Mouse (Mus musculus) bone marrow, adult 2 months (tissue): ENCODE data around the gene Bcl2l15. TPM values are rescaled to one million over a fixed set of nuclear protein-coding genes. Genes with fewer than 3 reads are reported as not detected.
"Not testable (repeated sequence)": the region's sequence is repeated elsewhere in the genome, so short reads cannot be mapped to it uniquely, and the experiment has no call there.

ENCODE experiments used
- H3K27ac ChIP-seq: fragments of 200-500 bp; 2 replicates; pipeline ENCODE4 v1.5.1; 2012; ENCODE audit warnings: low read depth, mild to moderate bottlenecking, control low read depth, inconsistent platforms, low read length; ENCODE audit not compliant: control insufficient read depth, poor library complexity, insufficient read depth
- H3K4me1 ChIP-seq: fragments of 200-500 bp; 2 replicates; pipeline ENCODE4 v1.6.1; 2011; ENCODE audit warnings: low read length; ENCODE audit not compliant: control insufficient read depth, insufficient read depth
- H3K4me3 ChIP-seq: fragments of 200-500 bp; replicated peaks from 2 replicates; pipeline ENCODE3; 2011; ENCODE audit warnings: mild to moderate bottlenecking, low read depth, low read length, control low read depth; ENCODE audit not compliant: control insufficient read depth
- CTCF ChIP-seq: fragments of 200-500 bp; IDR thresholded peaks from 2 replicates; pipeline ENCODE4 v1.5.1; 2011; ENCODE audit warnings: low read length, control low read depth; ENCODE audit not compliant: control insufficient read depth, insufficient read depth
- POLR2A ChIP-seq: fragments of 200-500 bp; IDR thresholded peaks from 2 replicates; pipeline ENCODE4 v1.6.1; 2011; ENCODE audit warnings: low read depth, mild to moderate bottlenecking, control low read depth, low read length, borderline replicate concordance; ENCODE audit not compliant: control insufficient read depth
- WGBS: fragments of 180-500 bp; shearing (Covaris S2); methylation state at CpG from one replicate; pipeline ENCODE4 v1.1.7; 2018; 5-methylcytosine and 5-hydroxymethylcytosine counted together
- polyA plus RNA-seq: library from polyadenylated mRNA; stranded (reverse); fragments of >200 nt; gene quantifications from 2 replicates; pipeline ENCODE4 v1.2.4, GENCODE M21; 2011; ENCODE audit warnings: low replicate concordance; ENCODE audit not compliant: missing spikeins, insufficient read depth, insufficient read length

Gene Bcl2l15
- polyA plus RNA-seq, 1 experiment = 11.2 TPM

DNA sequence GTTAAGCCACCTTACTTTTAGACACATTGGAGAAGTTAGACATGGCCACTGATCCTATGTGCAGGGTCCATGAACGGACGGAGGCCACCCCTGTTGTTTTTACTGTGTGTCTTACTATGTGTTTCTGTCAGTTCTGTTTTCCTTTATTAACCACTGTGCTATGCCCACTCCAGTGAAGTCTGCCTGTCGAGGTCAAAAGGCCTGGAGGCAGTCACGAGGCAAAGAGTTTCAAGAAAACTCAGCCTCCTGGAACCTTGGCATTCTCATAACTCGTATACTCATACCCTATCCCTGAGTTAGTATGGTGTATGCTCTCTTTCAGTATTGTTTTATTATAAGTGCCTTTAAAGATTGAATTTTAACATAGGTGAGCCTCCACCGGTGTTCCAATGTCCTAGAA lies 7.3 kb downstream of the Bcl2l15 start:
- no peak overlapping the region for H3K27ac ChIP-seq
- peaks cover 3% of the 10 kb centered on the region; the same call in 1 of the 2 replicates for H3K4me1 ChIP-seq
- no peak for TF ChIP-seq POLR2A
- TF ChIP-seq CTCF = no peak
- WGBS = 87% methylated on average over 6 of the region's 6 CpGs
- no peak overlapping the region for H3K4me3 ChIP-seq

DNA sequence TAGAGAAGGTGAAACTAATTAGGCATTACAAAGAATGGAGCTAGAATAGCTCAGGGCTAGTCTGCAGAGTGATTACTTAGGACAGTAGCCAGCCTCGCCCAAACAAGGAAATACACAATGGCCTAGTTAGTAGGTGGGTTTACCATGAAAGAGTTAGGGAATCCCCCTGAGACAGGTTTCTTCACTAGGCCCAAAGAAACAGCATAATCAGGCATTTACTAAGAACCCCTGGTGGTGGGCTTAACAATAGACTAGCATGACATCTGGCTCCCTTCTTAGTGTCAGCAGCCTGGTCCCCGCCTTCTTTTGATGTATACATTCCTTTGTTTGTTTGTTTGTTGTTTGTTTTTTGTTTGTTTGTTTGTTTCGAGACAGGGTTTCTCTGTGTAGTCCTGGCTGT lies 7.8 kb downstream of the Bcl2l15 start:
- H3K4me1 ChIP-seq, H3K4me3 ChIP-seq, H3K27ac ChIP-seq: not testable (repeated sequence)
- WGBS = 89% methylated on average over 3 of the region's 3 CpGs

DNA sequence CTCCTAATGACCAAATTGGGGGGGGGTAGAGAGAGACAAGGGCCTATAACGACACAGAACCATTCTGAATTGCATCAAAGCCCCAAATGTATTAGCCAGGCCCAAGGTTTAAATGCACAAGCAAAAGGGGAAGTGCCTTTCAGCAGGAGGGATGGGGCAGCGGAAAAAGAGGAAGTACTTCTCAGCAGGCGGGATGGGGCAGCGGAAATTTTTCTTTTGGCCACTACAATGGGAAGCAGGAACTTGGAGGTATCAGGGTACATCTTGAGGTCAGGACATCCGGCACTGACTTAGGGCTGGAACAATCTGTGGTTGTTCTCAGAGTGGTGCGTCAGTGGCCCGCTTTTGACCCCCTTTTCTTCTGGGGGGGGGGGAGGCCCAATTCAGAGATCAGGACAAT lies 8.5 kb downstream of the Bcl2l15 start:
- H3K4me1 ChIP-seq, H3K4me3 ChIP-seq: not testable (repeated sequence)
- H3K27ac ChIP-seq = peak overlapping the region; percentile 6; the same call in 1 of the 2 replicates
- WGBS = 49% methylated on average over 7 of the region's 7 CpGs

DNA sequence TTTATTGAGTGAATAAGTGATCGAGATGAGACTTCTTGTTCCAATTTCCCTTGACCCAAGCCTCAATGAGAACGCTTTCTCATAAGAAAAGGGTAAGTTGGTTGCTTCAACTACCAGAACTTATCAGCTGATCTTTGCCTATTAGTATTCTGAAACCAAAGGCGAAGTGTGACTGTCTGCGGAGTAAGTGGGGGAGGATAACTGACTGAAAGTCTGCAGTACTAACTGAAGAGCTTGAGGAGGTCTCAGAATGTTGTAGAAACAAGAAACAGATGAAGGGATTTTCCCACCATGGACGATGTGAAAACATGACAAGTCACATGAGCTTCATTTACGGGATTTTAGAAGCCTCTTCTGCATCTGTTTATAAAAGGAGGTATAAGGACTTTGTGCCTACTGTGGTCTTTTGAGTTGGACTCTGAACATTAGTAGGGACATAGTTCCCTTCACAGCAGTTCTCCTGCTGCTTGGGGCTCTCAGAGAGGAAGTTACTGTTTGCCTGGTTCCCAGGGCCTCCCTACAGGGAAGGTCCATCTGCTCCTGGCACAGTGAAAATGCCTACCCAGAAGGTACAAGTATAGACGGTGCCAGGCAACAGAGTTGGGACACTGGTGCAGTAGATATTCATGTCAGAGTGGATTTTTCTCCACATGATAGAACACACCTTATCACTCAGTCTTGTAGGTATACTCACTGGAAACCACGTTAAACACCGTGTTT lies 18.4 kb downstream of the Bcl2l15 start:
- H3K27ac ChIP-seq = no peak overlapping the region

DNA sequence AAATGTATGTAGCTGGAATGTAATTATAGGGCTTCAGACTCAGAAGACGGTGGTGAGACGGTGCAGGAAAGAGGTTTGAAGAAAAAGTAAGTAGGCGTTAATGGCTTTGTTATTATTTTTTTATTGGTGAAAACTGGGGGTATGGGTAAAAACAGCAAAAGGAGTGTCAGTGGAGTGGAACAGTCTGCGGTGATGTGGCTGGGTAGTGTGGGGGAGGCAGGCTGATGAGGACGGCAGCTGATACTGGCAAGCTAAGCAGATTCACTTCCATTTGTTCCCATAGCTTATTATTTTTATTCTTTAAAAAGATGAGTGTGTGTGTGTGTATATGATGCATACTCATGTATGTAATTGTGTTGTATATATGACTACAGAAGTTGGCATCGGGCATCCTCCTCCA lies 19.1 kb downstream of the Bcl2l15 start:
- WGBS = 86% methylated on average over 6 of the region's 6 CpGs
- Histone ChIP-seq H3K27ac (no peak overlapping the region), H3K4me1 (no peaks in the 10 kb centered on the region; the same call in 1 of the 2 replicates), H3K4me3 (no peak overlapping the region)
- no peak for TF ChIP-seq POLR2A

More for the DNA sequence above, 18.4 kb downstream of the Bcl2l15 start:
- H3K4me3 ChIP-seq = no peak overlapping the region
- H3K4me1 ChIP-seq = no peaks in the 10 kb centered on the region; the same call in 1 of the 2 replicates
- 54% methylated on average over 9 of the region's 9 CpGs for WGBS
- TF ChIP-seq CTCF (no peak), POLR2A (no peak)

DNA sequence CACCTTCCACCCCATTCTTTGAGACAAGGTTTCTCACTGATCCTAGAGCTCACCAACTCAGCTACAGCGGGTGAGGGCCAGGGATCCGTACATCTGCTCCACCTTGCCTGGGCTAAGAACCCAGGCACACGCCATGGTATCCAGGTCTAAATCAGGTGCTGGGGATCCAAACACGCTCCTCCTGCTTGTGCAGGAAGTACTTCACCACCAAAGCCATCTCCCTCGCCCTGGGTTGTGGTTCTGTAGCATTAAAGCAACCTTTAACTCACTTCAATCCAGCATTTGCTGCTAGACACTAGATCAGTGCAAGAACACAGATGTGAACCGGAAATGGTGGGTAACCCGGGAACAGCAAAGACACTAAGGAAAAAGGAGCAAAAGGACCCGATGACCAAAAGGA lies 19.5 kb downstream of the Bcl2l15 start:
- Histone ChIP-seq H3K27ac (no peak overlapping the region), H3K4me3 (no peak overlapping the region), H3K4me1 (peaks cover 1% of the 10 kb centered on the region; the same call in 1 of the 2 replicates)
- TF ChIP-seq POLR2A (no peak), CTCF (no peak)
- WGBS = 72% methylated on average over 8 of the region's 8 CpGs

DNA sequence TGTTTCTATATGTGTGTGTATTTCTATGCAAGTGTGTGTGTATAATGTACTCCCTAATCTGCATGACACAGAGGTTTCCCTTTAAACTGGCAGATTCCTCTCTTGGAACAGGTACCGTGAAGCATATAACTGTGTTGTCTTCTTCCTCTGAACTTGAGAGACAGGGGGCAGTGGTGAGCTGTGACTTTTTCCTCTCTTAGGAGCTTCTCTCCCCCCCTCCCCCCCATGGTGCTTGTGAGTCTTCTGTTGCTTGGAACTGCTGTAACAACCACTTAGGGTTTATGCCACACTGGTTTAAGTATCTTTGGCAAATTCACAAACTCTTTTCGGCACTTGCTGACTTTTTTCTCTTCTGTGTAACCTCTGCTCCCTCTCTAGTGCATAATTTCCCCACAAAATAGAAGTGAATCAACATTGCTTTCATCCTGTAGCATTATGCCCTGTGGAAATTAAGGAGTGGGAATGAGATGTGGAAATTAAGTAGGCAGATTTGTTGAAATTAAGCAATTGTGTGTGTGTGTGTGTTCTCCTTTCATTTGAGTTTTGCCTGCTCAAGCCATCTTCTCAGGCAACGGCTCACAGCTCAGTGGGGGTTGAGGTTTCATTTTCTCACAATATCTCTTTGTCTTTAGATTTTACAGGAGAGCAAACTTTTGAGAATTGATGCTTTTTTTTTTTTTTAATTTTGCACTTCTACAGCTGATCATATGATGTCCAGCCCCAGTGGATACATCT lies 20.3 kb downstream of the Bcl2l15 start:
- Histone ChIP-seq H3K4me1 (peaks cover 4% of the 10 kb centered on the region), H3K4me3 (no peak overlapping the region), H3K27ac (no peak overlapping the region)
- 16% methylated on average over 3 of the region's 3 CpGs for WGBS
- TF ChIP-seq CTCF (peak; percentile 48), POLR2A (no peak)

DNA sequence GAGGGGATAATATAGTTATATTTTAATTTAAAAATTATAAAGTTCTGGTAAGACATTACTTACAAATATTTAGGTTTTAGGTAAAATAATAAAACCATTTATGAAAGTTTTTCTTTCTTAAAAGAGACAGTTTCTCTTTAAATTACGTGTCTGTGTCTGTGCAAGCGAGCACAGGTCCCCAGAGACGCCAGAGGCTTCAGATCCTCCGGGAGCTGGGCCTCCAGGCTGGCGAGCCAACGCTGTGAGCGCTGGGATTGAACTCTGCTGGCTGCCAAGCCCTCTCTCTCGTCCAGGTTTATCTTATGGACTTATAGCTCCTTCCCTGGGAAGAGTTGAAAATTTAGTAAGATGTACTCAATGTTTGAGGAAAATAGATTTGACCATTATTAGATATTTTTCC lies 21.4 kb downstream of the Bcl2l15 start:
- peaks cover 6% of the 10 kb centered on the region for H3K4me1 ChIP-seq
- TF ChIP-seq CTCF = no peak
- no peak for TF ChIP-seq POLR2A
- no peak overlapping the region for H3K4me3 ChIP-seq
- H3K27ac ChIP-seq = no peak overlapping the region
- WGBS = 80% methylated on average over 8 of the region's 8 CpGs
